Mouse (Mus musculus): Measurements from ENCODE around the gene Ndufaf8.

DNA sequence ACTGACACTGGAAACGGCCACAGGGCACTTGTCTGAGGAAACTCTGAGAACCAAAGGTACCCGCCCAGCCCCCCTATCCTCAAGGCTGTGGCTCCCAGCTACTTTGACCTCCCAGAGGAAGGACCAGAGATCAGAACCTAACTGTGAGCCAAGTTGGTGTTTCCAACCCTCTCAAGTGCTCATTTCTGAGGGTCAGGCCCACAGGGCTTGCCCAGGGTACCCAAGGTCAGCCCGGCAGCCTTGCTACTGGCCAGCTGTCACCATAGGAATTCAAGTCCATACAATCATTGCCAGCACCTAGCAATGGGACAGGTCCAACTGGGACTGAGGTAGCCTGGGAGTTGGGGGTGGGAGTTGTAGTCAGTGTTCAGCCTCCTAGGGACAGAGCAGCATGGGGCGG, 8.1 kb upstream of the Ndufaf8 start:
- TF ChIP-seq CTCF (IDR thresholded peaks at IDR 0.05; ENCODE audit: low read depth), result no peak
- TF ChIP-seq EP300 (IDR thresholded peaks at IDR 0.05; ENCODE audit: low read depth), result no peak
